Mouse (Mus musculus) embryonic facial prominence, embryonic 11.5 days (tissue): ENCODE measurements at regions not wholly inside any gene's neighbourhood (a gene's known extent, or its start where the extent isn't known, plus 50 kb on each side); places are given as distances from the start of the nearest gene placed in this dataset. TPM values are rescaled to one million over a fixed set of nuclear protein-coding genes. Genes with fewer than 3 reads are reported as not detected.
A peak's percentile ranks its signal among the peaks of the same experiment; 100 is the strongest.

ENCODE experiments used
- ATAC-seq: fragments of 200-750 bp; cut with Nextera tagmentation; replicated peaks from 2 replicates; pipeline ENCODE4 v1.8.0; 2017; ENCODE audit warnings: low read depth; ENCODE audit not compliant: insufficient number of reproducible peaks, low FRiP score, low TSS enrichment
- DNase-seq: peaks from one replicate; pipeline ENCODE4 v3.0.0-alpha.2; 2015; ENCODE audit warnings: low spot score
- H3K27ac ChIP-seq: fragments of 300-500 bp; sonication (generic); replicated peaks from 2 replicates; pipeline ENCODE4 v1.5.1; 2014; ENCODE audit warnings: mild to moderate bottlenecking, low read depth, low read length, control low read depth
- H3K27me3 ChIP-seq: fragments of 300-500 bp; sonication (generic); 2 replicates; pipeline ENCODE4 v1.6.1; 2014; ENCODE audit warnings: mild to moderate bottlenecking, low read length, moderate library complexity, mixed read lengths; ENCODE audit not compliant: control insufficient read depth, insufficient read depth
- H3K36me3 ChIP-seq: fragments of 300-500 bp; sonication (generic); replicated peaks from 2 replicates; pipeline ENCODE4 v1.6.1; 2014; ENCODE audit warnings: low read depth, mild to moderate bottlenecking, low read length, moderate library complexity, mixed read lengths; ENCODE audit not compliant: control insufficient read depth, insufficient read depth
- H3K4me1 ChIP-seq: fragments of 300-500 bp; sonication (generic); 2 replicates; pipeline ENCODE4 v1.6.1; 2014; ENCODE audit warnings: low read length, mixed read lengths; ENCODE audit not compliant: control insufficient read depth, insufficient read depth
- H3K4me2 ChIP-seq: fragments of 300-500 bp; sonication (generic); 2 replicates; pipeline ENCODE4 v1.6.1; 2014; ENCODE audit warnings: low read depth, mild to moderate bottlenecking, control low read depth, low read length, moderate library complexity
- H3K4me3 ChIP-seq: fragments of 300-500 bp; sonication (generic); 2 replicates; pipeline ENCODE4 v1.5.1; 2014; ENCODE audit warnings: low read depth, low read length, control low read depth
- H3K9ac ChIP-seq: fragments of 300-500 bp; sonication (generic); replicated peaks from 2 replicates; pipeline ENCODE4 v1.6.1; 2014; ENCODE audit warnings: mild to moderate bottlenecking, control low read depth, low read length
- H3K9me3 ChIP-seq: fragments of 300-500 bp; sonication (generic); replicated peaks from 2 replicates; pipeline ENCODE4 v1.6.1; 2016; ENCODE audit warnings: mild to moderate bottlenecking, low read length, inconsistent platforms, mixed read lengths; ENCODE audit not compliant: control insufficient read depth
- WGBS: fragments of 180-500 bp; shearing (Covaris S2); extraction: QIAGEN DNeasy Blood & Tissue Kit; methylation state at CpG from one replicate; pipeline ENCODE4 v1.1.7; 2014; 5-methylcytosine and 5-hydroxymethylcytosine counted together
- microRNA counts: library from miRNA; unstranded; fragments of <30 nt; microRNA quantifications from one replicate; lab custom pipeline; 2016
- microRNA-seq: library from miRNA; unstranded; fragments of <30 nt; microRNA quantifications from one replicate; pipeline ENCODE4, GENCODE M21; 2016; ENCODE audit warnings: borderline number of aligned reads

- H3K4me2 ChIP-seq: no peak overlapping the region
- no peaks in the 10 kb centered on the region for H3K4me1 ChIP-seq
- DNase-seq (no peak), ATAC-seq (no peak)
- H3K4me3 ChIP-seq: no peak overlapping the region
- H3K9me3 ChIP-seq: no peaks in the 10 kb centered on the region
- H3K27ac ChIP-seq: no peak overlapping the region
- 87% methylated on average over 3 of the region's 3 CpGs for WGBS
- H3K9ac ChIP-seq: no peak overlapping the region
- H3K36me3 ChIP-seq: no peaks in the 10 kb centered on the region
- no peaks in the 10 kb centered on the region for H3K27me3 ChIP-seq
Observed at GRCm38 (mm10) chr2:94215455-94215854, 57.7 kb upstream of the Hsd17b12 start.

MicroRNAs encoded in the stretch of these regions (microRNA counts, 519-probe panel; counts per million panel counts)
- microRNA mmu-miR-129-3p (lab: Ali Mortazavi, UCI) (2,264 counts per million, percentile 18 among the panel's probes with 10 or more counts), microRNA mmu-miR-129-5p (lab: Ali Mortazavi, UCI) (not detected)

Small RNA genes lying in the stretch of these regions (microRNA-seq; reads per million reads assigned to microRNA genes)
- not detected for gene Mir129-2
- gene Mir129b: not detected
